Mouse (Mus musculus): Measurements from ENCODE around the gene Gm11937.

Gm11937 gene

GRCm38 (mm10) chr11:99581564-99581963 lies 28.4 kb downstream of the Gm11937 start:
- DNase-seq (ENCODE audit: extremely low spot score): no peak

GRCm38 (mm10) chr11:99581051-99581450 lies 28.9 kb downstream of the Gm11937 start:
- no peak for DNase-seq (ENCODE audit: extremely low spot score)

DNA sequence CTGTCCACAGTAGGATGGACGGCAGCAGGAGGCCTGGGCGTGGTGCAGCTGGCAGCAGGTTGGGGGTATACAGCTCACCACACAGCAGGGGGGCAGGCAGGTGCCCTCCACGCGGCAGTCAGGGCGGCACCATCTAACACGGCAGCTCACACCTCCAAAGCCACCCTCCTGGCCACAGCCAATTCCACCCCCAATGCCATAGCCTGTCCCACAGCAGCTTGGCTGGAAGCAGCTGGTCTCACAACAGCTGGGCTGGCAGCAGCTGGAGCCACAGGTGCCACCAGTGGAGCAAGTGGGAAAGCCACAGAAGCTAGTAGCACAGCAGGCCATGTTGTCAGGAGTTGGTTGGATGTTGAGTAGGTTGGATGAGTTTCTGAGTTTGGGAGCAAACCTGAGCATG lies 29.4 kb downstream of the Gm11937 start, which contains the start of gene Krtap1-5:
Gene Krtap1-5, minus strand, starts transcription at position 381 of the 400 bp plus-strand sequence.
- DNase-seq (ENCODE audit: extremely low spot score): no peak

GRCm38 (mm10) chr11:99574106-99574505 lies 35.9 kb downstream of the Gm11937 start:
- peak; percentile 82 for DNase-seq (ENCODE audit: extremely low spot score)

GRCm38 (mm10) chr11:99573164-99573563 lies 36.8 kb downstream of the Gm11937 start:
- no peak for DNase-seq (ENCODE audit: extremely low spot score)

DNA sequence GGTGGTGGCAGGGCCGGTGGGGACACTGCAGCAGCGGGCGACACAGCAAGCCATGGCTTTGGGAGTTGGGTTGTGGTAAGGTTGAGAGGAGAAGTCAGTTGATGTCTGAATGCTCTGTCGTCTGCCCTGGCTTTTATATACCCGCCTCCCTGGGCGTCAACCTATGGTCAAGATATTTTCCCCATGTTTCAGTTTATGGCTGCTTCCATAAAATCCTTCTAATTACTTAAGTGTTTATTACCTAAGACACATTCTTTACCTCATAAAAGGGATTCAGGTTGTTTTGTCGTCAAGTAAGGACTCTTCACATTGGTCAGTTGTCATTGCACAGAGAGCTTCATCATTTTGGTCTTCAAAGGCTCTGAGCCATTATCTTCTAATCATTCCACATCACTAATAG lies 43.5 kb downstream of the Gm11937 start, which contains the start of gene Krtap3-1:
Gene Krtap3-1, minus strand, starts transcription at position 101 of the 400 bp plus-strand sequence.
- DNase-seq (ENCODE audit: extremely low spot score): no peak

DNA sequence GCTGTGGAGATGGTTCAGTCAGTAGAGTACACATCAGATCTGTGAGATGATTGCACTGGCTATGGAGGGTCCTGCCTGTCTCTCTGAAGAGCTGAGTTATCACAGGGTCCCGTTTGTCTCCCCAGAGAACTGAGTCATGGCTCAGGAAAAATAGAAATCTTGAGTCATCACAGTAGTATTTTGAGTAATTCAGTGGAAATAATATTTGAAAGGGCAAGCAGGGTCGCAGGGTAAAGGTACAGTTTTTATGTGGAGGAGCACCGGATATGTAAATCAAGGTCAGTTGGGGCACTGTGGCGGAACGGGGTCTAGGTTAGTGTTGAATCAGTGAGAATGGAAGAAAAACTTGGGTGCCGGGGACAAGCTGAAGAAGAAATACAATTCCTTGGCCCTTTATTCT lies 47.4 kb downstream of the Gm11937 start:
- no peak for DNase-seq (ENCODE audit: extremely low spot score)

All from embryo, embryonic 9.5 days (tissue).